Mouse (Mus musculus) forebrain, postnatal 0 days (tissue): ENCODE data around the gene Plcd1. TPM values are rescaled to one million over a fixed set of nuclear protein-coding genes. Genes with fewer than 3 reads are reported as not detected.
A peak's percentile ranks its signal among the peaks of the same experiment; 100 is the strongest.

Experiments
- ATAC-seq: fragments of 200-750 bp; cut with Nextera tagmentation; 2 replicates; pipeline ENCODE4 v1.8.0; 2017; ENCODE audit warnings: mild to moderate bottlenecking, moderate library complexity
- DNase-seq: peaks from one replicate; pipeline ENCODE4 v3.0.0-alpha.2; 2015
- H3K27ac ChIP-seq: fragments of 300-500 bp; sonication (generic); 2 replicates; pipeline ENCODE4 v1.5.1; 2014; ENCODE audit warnings: low read depth, mild to moderate bottlenecking, antibody characterized with exemption, low read length, moderate library complexity, mixed read lengths
- H3K27me3 ChIP-seq: fragments of 300-500 bp; sonication (generic); 2 replicates; pipeline ENCODE4 v1.6.1; 2014; ENCODE audit warnings: mild to moderate bottlenecking, low read length, mixed read lengths; ENCODE audit not compliant: insufficient read depth
- H3K36me3 ChIP-seq: fragments of 300-500 bp; sonication (generic); 2 replicates; pipeline ENCODE4 v1.6.1; 2014; ENCODE audit warnings: mild to moderate bottlenecking, moderate library complexity; ENCODE audit not compliant: insufficient read depth
- H3K4me1 ChIP-seq: fragments of 300-500 bp; sonication (generic); 2 replicates; pipeline ENCODE4 v1.6.1; 2014; ENCODE audit warnings: antibody characterized with exemption; ENCODE audit not compliant: insufficient read depth
- H3K4me2 ChIP-seq: fragments of 300-500 bp; sonication (generic); 2 replicates; pipeline ENCODE4 v1.6.1; 2014; ENCODE audit warnings: low read depth, mild to moderate bottlenecking, moderate library complexity
- H3K4me3 ChIP-seq: fragments of 300-500 bp; sonication (generic); 2 replicates; pipeline ENCODE4 v1.5.1; 2014; ENCODE audit warnings: low read depth, low read length, mixed read lengths
- H3K9ac ChIP-seq: fragments of 300-500 bp; sonication (generic); 2 replicates; pipeline ENCODE4 v1.6.1; 2014; ENCODE audit warnings: mild to moderate bottlenecking
- H3K9me3 ChIP-seq: fragments of 300-500 bp; sonication (generic); 2 replicates; pipeline ENCODE4 v1.6.1; 2016; ENCODE audit warnings: low read length
- CTCF ChIP-seq: sonication (generic); IDR thresholded peaks from 2 replicates; pipeline ENCODE4 v1.5.1; 2016; ENCODE audit warnings: antibody characterized with exemption, control low read depth, low read depth
- WGBS: fragments of 180-500 bp; shearing (Covaris S2); extraction: QIAGEN DNeasy Blood & Tissue Kit; methylation state at CpG from one replicate; pipeline ENCODE4 v1.1.7; 2014; 5-methylcytosine and 5-hydroxymethylcytosine counted together
- polyA plus RNA-seq: library from polyadenylated mRNA; unstranded; fragments of >200 nt; fragmentation: Nextera tagmentation; extraction: Ambion mirVana; gene quantifications from 2 replicates; pipeline ENCODE4 v1.2.1, GENCODE M21; 2015
- total RNA-seq: library from RNA; depleted of rRNA; stranded (reverse); fragments of >200 nt; gene quantifications from 2 replicates; pipeline ENCODE4 v1.2.3, GENCODE M21; 2014

Plcd1 gene
- total and polyA plus RNA-seq, 2 experiments from 2014 or later, result 11.3 to 16.1 TPM

DNA sequence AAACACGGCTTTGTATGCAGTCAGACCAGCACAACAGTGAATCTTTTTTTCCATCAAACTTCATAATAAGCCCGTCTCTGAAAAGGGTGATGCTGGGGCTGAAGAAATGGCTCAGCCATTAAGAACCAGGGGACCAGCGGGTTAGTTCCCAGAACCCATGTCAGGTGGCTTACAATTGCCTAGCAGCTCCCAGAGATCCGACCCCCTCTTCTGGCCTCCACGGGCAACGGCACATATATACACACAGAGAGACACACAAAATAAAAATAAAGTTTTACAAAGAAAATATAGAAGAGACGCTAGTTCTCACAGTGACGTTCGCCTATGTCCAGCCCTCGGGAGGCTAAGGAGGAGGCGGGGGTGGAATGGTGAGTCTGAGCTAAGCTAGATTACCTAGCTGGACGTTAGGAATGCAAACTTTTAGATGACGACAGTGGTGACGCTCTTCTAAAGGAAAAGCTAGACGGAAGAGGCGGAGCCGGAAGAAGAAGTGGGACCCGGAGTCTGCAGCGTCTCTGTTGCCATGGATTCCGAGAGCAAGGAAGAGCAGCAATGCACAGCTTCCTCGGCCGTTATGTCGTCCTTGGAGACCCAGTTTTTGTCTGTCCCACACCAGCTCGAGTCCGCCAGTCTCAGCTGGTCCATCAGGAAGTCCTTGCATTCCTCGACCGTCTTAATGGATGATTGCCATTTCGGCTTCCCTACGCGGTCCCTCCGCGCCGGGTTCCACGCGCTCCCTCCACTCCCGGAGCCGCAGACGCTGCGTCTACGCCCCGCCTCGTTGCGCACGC, 8.9 kb upstream of the Plcd1 start, which contains the start of gene Dlec1:
TSS of gene Dlec1 (plus strand) at position 487 of the 791 bp plus-strand sequence.
- no peaks in the 10 kb centered on the region for H3K9me3 ChIP-seq
- peak within 1 kb of the TSS; percentile 62 for H3K4me3 ChIP-seq
- H3K27ac ChIP-seq, result no peak within 1 kb of the TSS
- DNase-seq (peak; percentile 88), ATAC-seq (peak; percentile 95)
- 2% methylated on average over 44 of the region's 44 CpGs for WGBS
- TF ChIP-seq CTCF, result peak; percentile 25; the same call in 1 of the 2 replicates
- peaks cover 4% of the 10 kb centered on the region; the same call in 1 of the 2 replicates for H3K4me1 ChIP-seq
- peak within 1 kb of the TSS; percentile 70 for H3K4me2 ChIP-seq
- H3K9ac ChIP-seq, result peak within 1 kb of the TSS; percentile 45
- peaks cover 8% of the 10 kb centered on the region; the same call in 1 of the 2 replicates for H3K27me3 ChIP-seq
- no peaks in the 10 kb centered on the region for H3K36me3 ChIP-seq

GRCm38 (mm10) chr9:119100177-119100898, 7.0 kb upstream of the Plcd1 start:
- ATAC-seq, result no peak

DNA sequence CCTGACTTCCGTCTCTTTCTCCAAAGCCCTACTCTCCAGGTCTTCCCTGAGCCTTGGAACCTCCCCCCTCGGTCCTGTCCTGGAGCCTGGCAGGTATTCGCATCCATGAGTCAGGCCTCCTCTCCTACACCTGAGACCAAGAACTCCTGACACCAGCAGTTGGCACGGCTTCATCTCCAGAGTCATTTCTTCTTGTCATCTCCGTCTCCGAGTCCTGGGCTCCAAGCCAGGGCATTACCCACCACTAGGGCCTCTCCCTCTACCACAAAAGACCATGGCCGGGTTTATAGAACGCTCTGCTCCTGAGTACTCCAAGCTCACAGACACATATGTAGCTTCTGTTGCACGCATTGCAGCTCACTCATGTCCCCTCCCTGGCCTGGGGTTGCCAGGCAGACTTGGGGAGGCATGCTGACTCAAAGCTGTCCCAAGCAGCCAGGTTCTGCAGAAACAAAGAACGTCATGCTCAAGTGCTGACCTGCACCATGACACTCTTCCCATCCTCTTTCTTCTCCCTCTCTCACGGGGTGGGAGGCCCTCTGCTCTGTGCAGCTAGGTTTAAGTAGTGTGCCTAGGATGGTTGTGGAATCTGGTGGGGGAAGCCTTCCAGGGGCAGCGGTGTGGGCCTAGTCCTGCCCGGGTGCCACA, 1.3 kb upstream of the Plcd1 start:
- no peak for TF ChIP-seq CTCF
- no peak overlapping the region for H3K4me2 ChIP-seq
- no peak overlapping the region for H3K4me3 ChIP-seq
- H3K36me3 ChIP-seq, result no peaks in the 10 kb centered on the region
- no peak overlapping the region for H3K27ac ChIP-seq
- H3K27me3 ChIP-seq, result peaks cover 2% of the 10 kb centered on the region; the same call in 1 of the 2 replicates
- H3K9me3 ChIP-seq, result no peaks in the 10 kb centered on the region
- no peak overlapping the region for H3K9ac ChIP-seq
- 62% methylated on average over 13 of the region's 13 CpGs for WGBS
- no peak for ATAC-seq
- H3K4me1 ChIP-seq, result peaks cover 4% of the 10 kb centered on the region
- no peak for DNase-seq

More at GRCm38 (mm10) chr9:119100177-119100898, 7.0 kb upstream of the Plcd1 start:
- 0 out of 2 replicates have a peak, but pooled peaks have one; percentile 11 for TF ChIP-seq CTCF
- no peaks in the 10 kb centered on the region for H3K36me3 ChIP-seq
- no peak overlapping the region for H3K9ac ChIP-seq
- peaks cover 4% of the 10 kb centered on the region; the same call in 1 of the 2 replicates for H3K4me1 ChIP-seq
- no peak overlapping the region for H3K4me2 ChIP-seq
- H3K27me3 ChIP-seq, result peaks cover 8% of the 10 kb centered on the region; the same call in 1 of the 2 replicates
- H3K9me3 ChIP-seq, result no peaks in the 10 kb centered on the region
- WGBS, result 20% methylated on average over 15 of the region's 15 CpGs
- no peak overlapping the region for H3K27ac ChIP-seq
- no peak overlapping the region for H3K4me3 ChIP-seq
- DNase-seq, result no peak

DNA sequence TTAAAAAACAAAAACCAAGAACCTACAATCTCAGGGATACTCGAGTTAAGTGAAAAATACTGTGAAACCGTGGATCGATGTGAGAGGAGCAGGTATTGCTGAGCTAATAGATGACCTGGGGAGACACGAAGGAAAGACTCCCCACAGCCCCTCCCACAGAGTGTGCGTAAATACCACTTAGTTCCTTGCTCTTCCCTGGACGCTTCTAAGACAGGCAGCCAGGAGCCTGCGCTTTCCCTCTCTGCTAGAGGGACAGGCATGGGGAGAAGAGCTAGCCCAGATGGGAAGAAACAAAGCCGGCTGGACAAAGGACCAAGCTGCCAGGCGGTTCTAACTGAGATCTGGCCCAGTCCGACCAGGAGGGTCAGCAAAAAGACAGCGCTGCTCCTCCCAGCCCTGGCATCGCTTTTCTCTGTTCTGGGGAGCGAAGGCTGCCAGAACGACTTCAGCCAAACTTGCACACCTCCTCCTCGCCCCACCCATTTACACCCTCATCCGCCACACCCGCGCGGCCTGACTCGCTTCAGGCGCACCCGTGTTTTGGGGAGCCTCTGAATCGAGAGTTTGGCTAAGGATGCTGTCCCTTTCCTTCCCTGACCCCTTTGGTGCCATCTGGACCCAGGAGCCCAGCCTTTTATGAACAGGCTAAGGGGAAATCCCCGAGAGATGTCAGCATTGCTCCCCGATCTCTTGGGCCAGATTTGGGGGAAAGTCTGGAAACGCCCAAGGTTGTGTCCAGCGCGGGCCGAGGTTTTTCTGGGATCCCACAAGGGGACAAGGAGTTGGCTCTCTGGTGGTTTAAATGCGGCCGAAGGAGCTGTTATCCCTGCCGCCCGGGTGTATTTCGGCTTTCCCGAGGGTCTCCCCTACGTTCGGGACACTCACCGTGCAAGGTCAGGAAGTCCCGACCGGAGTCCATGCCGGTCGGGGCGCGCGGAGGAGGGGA, 556 bp downstream of the Plcd1 start:
- WGBS, result 4% methylated on average over 45 of the region's 45 CpGs
- peak; percentile 42 for DNase-seq

GRCm38 (mm10) chr9:119091581-119092310, 1.6 kb downstream of the Plcd1 start:
- DNase-seq, result no peak
- Histone ChIP-seq H3K4me2 (peak overlapping the region; percentile 85), H3K27me3 (peaks cover 2% of the 10 kb centered on the region; the same call in 1 of the 2 replicates), H3K9ac (no peak overlapping the region), H3K4me1 (peaks cover 10% of the 10 kb centered on the region), H3K27ac (no peak overlapping the region), H3K9me3 (no peaks in the 10 kb centered on the region), H3K4me3 (no peak overlapping the region), H3K36me3 (no peaks in the 10 kb centered on the region)
- 70% methylated on average over 12 of the region's 12 CpGs for WGBS
- TF ChIP-seq CTCF, result no peak
- ATAC-seq, result no peak

More for the DNA sequence above, 556 bp downstream of the Plcd1 start:
- no peak for TF ChIP-seq CTCF
- peak overlapping the region; percentile 54 for H3K4me3 ChIP-seq
- peaks cover 10% of the 10 kb centered on the region for H3K4me1 ChIP-seq
- H3K9ac ChIP-seq, result peak overlapping the region; percentile 58
- H3K9me3 ChIP-seq, result no peaks in the 10 kb centered on the region
- peaks cover 2% of the 10 kb centered on the region; the same call in 1 of the 2 replicates for H3K27me3 ChIP-seq
- H3K36me3 ChIP-seq, result no peaks in the 10 kb centered on the region
- H3K4me2 ChIP-seq, result peak overlapping the region; percentile 85
- no peak overlapping the region for H3K27ac ChIP-seq
- no peak for ATAC-seq
